Mouse (Mus musculus): ENCODE data around the gene Gm20388.
A peak's percentile ranks its signal among the peaks of the same experiment; 100 is the strongest.

Gm20388 gene

DNA sequence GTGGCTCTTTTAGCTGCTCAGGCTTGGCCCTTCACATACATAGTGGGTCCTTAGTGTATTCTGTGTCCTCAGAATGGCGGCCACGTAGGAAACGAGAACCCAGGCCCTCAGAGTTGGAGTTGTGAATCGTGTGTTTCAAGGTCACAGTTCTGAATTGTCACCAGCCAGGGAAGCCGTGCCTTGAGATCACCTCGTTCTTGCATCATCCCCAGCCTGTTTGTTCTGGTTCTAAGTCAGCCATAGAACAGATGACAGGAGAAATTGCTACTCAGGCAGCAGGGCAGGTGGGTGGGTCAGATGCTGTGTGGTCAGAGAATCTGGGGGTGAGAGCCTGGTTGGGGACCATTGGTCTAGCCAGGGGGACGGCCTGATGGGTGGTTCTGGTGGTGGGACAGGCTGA, 378.6 kb downstream of the Gm20388 start:
- no peak for DNase-seq (ENCODE audit: low spot score in 2 of 2)

DNA sequence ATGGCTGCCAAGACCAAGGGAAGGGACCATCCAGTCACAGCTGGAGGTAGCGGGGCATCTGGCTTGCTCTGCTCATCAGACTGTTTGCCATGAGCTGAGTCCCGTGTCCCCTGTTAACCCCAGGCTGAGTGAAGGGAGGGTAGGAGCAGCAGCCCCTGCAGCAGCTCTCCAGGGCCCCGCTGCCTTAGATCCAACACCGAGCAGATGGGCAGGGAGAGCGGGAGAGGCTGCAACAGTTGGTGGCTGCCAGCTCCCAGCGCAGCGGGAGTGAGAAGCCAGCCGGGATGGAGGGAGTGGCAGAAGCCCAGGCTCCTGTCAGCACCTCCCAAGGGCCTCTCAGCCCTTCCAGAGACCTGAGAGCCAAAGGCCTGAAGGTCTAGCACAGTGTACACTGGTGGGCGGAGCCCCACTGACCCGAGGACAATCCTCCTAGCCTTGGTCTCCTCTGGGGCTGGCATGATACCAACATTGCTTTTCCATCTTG, 379.1 kb downstream of the Gm20388 start:
- no peak for DNase-seq (ENCODE audit: low spot score in 2 of 2)

DNA sequence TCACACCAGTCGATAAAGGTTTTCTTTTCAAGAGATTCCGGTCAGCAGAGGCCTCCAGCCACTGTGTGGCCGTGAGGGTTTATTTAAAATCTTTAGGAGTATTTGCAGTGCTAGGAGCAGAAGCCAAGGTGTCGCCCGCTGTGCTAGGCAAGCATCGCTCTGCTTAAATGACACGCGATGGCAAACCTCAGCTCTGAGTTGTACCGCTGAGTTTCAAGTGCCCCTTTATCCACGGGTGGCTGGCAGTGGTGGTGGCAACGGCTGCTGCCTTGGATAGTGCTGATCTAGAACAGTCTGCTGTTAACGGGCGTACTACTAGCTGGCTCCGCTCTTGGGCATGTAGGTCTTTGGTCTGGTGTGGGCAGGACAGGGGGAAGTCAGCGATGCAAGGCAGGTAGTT, 380.0 kb downstream of the Gm20388 start:
- DNase-seq (ENCODE audit: low spot score in 2 of 2) = no peak

DNA sequence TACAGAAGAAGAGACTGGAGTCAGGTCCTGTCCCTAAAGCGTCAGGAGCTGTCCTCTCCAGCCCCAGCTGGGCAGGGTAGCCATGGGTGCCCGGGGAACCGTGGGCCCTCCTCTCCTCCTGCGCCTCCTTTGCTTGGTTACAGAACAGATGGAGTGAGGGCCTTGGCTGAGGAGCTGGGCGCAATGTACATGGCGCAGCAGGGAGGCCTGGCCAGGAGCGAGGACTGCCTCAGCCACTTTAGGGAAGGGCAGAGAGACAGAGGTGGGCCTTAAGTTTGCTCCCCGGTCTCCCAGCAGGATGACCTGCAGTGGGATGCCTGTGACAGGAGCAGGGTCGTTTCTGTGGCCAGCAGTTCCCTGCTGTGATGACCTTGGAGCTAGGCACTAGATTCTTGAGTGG, 381.0 kb downstream of the Gm20388 start:
- DNase-seq (ENCODE audit: low spot score in 2 of 2) = no peak

DNA sequence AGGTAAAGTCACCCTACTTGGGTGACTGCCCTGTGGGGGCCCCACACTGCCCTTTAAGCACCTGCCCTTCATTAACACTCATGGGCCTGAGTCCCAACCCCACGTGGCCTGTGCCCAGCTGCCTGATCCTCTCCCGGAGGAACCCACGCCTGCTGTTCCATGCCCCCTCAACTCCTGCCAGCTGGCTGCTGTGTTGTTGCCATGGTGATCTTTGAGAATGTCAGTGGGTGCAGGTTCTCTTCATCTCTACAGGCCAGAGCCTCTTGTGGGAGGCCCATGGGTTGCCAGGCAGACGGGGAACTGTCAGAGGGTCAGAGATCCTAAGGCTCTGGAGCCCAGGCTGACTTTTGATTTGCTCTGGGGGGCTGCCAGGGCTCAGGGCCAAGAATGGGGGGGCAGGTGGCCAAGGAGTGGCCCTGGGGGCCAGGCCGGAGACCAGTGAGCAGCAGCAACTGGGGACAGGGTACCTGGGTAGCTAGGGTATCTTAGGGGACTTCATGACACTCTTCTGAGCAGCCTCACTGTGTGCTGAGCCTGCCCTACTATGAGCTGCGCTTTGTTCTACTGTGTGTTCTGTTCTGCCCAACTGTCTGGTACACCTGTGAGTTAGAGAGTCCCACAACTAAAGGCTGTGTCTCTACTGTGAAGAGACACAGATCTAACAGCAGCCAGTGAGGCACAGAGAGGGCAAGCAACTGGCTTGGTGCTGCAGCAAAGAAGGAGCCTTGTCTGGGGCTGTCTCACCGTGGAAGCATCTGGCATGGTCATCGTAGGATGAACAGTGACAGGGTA, 381.9 kb downstream of the Gm20388 start:
- DNase-seq (ENCODE audit: low spot score in 2 of 2) = no peak

DNA sequence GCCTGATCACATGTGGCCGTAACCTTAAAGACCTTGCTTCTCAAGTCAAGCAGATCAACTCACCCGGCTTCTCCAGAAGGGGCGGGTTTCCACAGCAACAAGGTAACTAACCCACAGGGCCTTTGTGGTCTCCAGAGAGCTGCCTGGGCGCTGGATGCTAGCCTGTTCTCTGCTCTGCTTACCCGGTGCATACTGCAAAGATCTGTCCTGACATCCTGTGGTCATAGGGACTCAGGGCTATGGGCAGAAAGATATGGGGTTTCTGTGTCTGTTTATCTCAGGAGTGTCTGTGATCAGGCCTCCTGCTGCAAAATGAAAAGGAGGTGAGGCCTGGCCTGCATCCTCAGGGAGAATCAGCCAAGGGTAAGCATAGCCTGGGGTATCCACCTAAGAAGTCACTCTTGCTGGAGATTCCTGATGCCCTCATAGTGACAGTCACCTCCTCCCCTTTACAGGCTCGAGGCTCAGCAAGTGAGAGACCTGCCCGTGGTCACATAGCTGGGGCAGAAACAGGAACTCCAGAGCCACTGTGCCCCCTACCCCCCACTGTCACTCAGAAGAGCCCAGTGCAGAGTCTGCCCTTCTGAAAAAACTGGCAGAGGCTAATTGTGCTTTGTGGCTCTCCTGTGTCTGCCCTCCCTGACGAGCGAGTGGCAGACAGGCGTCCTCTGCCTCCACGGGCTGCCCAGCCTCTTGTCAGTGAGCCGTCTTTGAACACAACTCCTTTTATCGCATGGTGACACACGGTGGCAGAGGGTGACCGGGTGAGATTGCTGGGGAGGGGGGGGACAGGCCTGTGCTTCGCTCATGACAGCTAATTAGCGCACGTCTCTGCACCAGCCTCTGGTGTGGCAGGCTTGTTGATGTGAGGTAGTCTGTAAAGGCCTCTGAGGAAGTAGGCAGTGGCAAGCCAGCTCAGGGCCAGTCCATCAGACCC, 383.0 kb downstream of the Gm20388 start:
- peak; percentile 62 to 71 for DNase-seq (ENCODE audit: low spot score in 2 of 2)

DNA sequence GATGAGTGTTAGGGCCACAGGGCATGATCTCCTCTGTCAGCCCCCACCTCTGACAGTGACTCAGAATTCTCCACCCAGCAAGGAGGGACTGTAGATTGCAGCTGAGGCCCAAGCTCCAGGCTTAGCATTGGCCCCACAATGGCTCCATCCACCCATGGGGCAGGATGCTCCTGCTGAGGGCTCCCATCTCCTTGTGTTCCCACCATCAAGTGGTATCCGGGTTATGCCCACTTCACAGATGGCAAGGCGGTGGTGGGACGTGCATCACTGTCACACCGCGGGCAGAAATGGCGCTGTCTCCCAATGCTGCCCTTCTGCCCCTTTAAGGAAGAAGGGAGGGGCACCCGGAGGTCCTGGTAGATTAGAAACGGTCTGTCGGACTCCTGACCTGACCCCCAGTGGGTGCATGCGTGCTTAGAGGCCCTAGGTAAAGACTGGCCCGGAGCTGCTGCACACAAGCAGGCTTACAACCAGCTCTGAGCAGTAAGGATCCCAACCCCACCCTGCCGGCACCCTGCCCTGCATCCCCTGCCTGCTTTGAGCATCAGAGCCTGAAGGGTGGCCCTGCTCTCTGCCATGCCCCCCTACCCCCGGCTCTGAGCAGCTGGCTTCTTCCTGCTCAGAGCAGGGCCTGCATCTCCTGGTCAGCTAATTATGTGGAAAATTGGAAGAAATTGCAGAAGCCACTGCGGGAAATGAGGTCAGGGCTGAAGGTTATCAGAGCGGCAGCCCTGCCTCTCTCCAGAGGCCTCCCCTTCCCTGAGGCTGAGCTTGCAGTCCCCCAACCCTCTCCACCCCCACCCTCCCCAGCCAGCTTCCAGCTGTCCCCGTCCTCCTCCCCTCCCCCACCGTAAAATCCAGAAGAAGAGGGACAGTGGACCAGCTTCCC, 384.6 kb downstream of the Gm20388 start:
- no peak for DNase-seq (ENCODE audit: low spot score in 2 of 2)

DNA sequence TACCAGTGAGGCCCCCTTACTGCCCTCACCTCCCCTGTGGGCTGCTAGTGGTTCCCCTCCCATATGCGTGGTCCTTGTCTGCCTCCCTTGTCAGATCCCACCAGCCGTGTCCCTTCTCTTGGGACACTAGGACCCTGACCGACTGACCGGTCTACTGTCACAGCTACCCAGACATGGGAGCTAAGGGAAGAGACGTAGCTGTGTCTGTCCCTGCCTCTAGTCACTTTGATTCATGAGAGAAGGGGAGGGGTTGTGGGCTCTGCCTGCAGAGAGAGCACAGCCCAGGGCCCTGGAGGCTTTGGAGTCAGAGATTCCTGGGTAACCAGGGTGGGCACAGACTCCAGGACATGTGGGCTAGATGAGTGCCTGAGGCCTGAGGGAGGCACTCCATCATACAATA, 386.4 kb downstream of the Gm20388 start:
- DNase-seq (ENCODE audit: low spot score in 2 of 2) = no peak

DNA sequence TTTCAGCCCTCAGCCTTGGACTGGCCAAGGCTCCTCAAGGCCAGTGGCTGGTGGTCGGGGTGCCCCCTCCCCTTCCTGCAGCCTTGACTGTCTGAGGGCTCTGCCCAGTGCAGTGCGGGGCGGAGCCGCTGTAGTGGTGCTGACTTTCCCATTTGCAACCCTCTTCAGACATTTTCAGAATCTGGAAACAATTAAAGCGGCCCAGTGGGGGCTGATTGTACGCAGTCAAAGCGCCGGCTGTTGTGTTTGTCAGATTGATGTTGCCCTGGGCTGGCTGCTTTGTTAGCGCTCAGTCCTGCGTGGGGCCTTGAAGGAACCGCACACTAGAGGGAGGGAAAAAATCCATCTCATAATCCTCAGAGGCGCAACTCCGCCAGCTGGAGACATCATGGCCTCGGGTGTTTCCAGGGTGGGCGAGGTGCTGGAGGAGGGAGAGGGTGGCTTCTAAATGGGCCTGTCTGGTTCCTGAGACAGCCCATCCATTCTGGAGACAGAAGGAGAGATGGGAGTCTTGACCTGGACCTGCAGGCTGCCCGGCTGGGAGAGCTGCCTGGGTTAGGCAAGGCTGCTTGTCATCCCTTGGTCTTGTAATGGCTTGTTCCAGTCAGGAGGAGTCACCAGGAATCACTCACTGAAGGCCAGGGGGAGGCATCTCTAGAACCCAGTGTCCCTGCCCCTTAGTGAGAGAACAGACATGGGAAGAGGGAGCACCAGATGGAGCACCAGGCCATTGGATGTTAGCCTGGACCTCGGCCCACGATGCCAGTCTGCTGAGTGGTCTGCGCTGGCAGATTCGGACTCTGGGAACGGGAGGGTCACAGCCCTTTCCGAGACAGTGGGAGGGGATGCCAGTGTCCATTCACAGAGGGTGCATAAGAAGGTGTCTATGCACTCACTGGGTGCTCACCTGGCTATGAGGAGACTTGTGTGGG, 388.2 kb downstream of the Gm20388 start:
- no peak for DNase-seq (ENCODE audit: low spot score in 2 of 2)

DNA sequence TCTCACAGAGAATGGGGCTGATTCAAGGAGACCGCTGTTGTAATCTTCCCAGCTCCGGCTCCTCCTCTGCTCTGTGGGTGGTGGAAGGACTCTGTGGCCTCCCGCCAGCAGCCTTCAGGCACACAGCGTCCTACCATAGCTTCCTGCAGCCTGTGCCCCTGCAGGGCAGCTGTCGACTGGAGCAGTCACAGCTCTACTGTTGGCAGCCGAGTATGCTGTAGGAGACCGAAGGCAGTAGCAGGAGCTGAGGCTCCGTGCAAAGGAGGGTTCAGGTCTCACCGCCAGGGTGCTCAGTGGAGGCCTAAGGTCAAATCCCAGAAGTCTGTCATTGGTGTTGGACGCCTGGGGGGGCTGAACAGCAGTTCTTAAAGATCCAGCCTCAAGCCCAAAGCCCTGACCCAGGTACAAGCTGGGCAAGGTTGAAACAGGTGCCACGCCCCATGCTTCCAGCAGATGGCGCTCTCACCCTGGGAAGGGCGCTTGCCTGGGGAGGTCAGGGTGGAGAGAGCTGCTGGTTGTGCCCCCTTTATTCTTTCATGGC, 390.0 kb downstream of the Gm20388 start:
- DNase-seq (ENCODE audit: low spot score in 2 of 2) = peak; percentile 68 to 88

DNA sequence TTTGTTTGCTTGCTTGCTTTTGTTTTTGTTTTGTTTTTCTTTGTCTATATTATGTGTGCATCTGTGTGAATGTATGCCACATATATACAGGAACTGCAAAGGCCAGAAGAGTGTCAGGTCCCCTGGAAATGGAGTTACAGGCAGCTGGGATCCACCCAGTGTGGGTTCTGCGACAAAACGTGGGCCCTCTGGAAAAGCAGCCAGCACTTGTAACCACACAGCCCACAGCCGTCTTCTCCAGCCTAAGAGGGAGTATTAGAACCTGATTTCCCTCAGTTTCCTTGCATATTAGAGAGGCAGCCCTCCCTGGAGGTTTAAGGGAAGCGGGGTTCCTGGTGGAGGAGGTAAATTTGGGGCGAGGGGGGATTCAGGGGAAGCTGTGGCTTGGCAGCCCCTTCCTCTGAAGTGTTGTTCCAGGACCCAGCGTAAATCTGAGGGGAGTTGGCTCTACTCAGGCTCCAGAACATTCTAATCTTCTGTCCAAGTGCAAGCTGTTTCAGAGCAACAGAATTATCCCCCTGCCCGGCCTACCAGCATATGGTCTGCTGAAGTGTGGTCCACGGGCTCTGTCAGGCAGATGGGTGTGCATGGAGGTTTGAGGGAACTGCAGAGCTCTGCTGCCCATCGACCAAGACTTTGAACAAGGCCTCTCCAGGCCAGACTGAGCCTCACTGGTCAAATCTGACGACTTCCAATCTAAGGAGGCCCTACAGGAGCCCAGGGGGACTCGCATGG, 392.5 kb downstream of the Gm20388 start:
- no peak for DNase-seq (ENCODE audit: low spot score in 2 of 2)

DNA sequence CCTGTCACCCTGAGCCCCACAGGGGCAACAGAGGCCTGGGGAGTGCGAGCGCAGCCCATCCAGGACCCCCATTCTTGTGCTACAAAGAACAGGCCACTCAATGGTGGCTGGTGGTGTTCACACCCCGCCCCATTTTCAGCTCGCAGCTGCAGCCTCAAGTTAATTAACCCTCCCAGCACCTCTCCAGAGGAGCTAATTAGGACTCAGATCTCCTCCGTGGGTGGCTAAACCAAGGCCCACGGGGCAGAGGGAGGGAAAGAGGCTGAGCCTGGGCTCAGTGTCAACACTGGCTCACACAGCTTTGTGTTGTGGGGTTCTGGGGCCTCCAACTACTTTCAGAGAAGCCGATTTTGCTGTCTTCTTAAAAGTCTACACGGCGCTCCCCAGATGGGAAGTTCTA, 393.5 kb downstream of the Gm20388 start:
- DNase-seq (ENCODE audit: low spot score in 2 of 2) = no peak

DNA sequence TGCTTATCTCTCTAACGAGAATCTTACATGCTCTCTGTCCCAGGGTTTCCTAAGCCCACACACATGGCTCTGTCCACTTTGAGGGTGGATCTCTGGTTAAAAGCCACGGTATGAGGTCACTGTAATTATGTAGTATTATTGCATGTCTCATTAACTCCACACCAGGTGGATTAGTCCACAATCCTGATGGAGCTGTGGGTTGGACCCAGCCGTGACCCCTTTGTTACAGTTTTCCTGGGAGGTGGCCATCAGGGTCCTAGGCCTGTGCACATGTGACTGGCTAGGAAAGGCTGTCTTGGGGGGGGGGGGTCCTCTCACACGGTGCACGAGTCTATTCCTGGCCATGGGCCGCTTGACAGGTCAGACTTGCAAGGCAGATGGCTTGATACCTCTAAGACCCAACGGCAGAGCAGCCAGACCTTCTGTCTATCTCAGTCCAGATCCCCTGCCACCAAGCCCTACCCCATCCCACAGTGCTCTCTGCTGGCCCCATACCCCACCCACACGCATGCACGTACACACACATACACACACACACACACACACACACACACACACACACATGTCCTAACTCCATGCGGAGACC, 395.3 kb downstream of the Gm20388 start:
- no peak for DNase-seq (ENCODE audit: low spot score in 2 of 2)

DNA sequence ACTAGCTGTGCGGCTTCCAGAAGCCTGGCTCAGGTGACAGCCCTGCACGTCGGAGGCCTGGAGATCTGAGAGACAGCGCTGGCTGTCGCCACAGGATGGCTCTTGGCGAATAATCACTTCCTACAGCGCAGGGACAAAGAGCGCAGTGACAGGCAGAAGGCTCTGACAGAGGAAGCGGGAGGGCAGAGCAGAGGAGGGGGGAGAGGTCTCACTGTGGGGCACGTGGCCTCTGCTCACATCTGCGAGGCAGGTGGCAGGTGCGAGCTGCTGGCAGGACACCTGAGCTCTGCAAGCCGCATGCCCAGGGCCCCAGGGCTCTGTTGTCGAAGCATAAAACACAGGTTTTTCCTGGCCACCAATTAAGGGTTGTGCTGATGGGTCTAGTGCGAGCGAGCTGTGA, 396.5 kb downstream of the Gm20388 start:
- DNase-seq (ENCODE audit: low spot score in 2 of 2) = no peak

DNA sequence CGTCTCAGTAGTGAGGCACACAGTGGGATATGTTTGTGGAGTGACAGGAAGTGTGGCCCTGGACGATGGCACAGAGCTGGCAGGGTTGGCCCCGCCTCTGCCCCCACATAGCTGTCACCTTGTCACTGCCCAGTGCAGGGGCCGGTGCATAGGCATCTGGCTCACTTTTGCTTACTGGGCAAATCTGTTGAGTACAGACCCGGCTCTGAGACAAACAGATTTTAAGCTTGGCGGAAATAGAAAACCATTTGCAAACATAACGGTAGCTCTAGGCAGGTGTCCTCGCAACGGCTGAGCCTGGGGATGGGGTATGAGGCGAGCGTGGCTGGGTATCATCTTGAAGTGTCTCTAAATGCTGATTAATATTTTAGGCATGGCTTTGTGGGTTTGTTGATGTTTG, 396.9 kb downstream of the Gm20388 start:
- no peak for DNase-seq (ENCODE audit: low spot score in 2 of 2)

DNA sequence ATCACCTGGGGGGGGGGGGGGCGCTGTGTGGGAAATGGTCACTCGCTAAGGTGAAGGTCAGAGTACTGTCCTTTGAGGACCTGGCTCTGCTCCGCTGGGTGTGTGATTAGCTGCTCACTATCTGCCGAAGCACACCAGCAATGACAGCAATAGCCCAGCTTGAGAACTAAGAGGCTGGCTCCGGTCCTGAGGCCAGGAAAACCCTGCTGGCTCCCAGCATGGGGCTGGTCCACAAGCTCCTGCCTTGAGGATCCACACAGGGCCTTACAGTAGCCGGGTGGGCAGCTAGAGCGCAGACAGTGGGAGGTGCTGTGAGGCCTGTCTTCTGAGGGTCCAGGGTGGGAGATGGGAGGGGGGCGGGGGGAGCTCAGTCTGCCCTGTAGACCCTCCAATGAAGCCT, 397.5 kb downstream of the Gm20388 start:
- no peak for DNase-seq (ENCODE audit: low spot score in 2 of 2)

DNA sequence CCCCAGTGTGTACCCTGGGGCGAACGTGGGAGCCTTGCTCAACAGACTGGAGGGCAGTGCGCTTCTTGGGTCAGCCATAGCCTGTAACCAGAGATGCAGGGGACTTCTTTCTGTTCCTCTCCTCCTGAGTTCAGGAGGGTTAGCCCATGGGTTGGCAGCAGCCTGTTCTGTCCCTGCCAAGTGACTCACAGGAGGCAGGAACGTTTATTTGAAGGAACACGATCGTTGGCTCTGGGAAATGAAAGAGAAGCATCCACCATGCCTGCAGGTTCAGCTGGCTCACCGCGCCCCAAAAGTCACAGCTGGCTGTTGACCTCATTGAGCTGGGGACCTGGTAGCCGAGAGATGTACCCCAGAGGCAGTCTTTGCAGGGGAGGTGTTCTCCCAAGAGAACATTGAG, 397.9 kb downstream of the Gm20388 start:
- DNase-seq (ENCODE audit: low spot score in 2 of 2) = no peak

DNA sequence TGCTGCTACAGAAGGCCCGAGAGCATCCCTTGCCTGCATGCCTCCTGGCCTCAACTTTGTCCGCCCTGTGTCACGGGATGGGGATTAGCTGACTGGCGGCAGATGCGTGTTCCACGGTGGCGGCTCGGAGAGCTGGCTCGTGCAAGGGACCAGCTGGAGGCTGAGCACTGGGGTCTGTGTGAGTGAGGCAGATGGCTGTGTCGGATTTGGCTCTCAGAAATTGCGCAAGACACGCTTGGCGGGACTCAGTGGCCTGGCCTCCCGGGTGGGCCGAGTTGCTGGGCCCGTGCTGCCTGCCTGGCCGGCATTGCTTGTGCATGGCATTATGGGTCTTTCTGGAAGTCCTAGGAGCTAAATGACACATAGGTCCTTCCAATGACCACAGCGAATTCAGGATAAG, 398.7 kb downstream of the Gm20388 start:
- DNase-seq (ENCODE audit: low spot score in 2 of 2) = no peak

DNA sequence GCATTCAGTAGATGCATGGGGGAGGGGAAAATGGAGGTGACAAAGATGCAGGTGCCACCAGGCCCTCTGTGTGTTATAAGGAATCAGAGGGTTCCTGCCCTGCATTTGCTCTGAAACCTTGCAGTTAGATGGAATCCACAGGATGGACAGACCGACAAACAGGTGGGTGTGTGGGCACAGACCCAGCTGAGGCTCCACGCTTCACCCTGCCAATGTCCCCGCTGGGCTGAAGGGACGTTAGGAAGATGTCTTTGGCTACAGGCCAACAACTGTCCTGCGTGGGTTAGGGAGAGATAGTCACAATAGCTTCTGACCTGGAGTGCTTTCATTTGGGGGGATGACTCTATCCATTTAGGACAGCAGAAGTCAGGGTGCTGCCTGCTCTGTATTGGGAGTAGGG, 399.4 kb downstream of the Gm20388 start:
- DNase-seq (ENCODE audit: low spot score in 2 of 2) = no peak
